Mouse (Mus musculus): Measurements from ENCODE around the gene Kcnrg.

The Kcnrg gene

DNA sequence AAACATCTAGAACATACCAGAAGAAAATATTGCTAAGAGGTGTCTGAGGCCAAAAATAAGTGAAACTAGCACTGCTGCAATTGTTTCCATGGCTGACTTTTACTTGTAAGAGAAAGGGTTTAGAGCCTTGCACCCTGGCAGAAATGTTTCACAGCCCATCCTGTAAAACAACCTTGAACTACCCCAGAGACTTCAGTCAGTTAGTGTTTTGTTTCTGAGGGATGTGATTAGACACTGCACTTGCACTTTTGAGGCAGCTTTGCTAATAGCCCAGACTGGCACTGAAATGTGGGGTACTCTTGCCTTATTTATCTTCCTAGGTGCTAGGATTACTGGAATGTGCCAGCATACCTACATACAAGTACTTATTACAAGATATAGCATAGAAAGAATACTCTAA lies 28.7 kb downstream of the Kcnrg start:
- intact Hi-C loops (cut with DNase I): loop anchor here (5.0 kb wide), 1 partner anchor 34 kb away; no protein-coding TSS in a partner anchor

DNA sequence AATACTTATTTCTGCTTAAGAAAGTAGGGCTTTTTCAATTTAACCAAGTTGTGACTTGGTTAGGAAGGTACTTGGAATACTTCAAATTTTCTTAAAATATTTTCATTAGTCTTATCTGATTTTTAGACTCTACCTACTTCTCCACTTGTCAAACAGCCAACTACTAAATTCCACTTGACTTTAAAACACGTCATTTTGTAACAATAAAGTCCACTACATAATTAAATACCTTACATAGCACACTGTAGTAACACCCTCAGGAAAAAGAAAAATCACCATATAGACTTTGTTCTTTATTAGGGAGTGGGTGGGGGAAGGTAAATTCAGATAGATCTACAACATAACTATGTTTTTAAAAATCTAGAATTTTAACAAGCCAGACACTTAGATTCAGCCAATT lies 35.4 kb downstream of the Kcnrg start:
- intact Hi-C loops (cut with DNase I): no loop called here

DNA sequence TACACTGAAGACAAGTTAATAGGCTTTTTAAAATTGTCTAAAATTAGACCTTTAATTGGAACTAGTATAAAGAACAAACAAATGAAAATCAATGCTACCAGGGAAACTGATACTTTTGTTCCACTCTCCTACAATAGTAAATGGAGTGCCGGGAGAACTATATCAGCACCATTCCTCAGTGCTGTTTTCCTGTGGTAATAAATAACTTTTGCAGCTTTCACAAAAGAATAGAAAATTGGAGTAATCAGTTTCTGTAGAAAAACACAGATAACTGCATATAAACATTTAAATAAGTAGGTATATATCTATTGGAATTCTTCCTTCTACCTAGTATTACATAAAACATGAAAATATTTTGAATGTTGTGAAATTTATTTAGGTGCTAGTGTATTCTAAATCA lies 38.3 kb downstream of the Kcnrg start:
- intact Hi-C loops (cut with DNase I): loop anchor here (5.0 kb wide), 1 partner anchor 73 kb away; no protein-coding TSS in a partner anchor

DNA sequence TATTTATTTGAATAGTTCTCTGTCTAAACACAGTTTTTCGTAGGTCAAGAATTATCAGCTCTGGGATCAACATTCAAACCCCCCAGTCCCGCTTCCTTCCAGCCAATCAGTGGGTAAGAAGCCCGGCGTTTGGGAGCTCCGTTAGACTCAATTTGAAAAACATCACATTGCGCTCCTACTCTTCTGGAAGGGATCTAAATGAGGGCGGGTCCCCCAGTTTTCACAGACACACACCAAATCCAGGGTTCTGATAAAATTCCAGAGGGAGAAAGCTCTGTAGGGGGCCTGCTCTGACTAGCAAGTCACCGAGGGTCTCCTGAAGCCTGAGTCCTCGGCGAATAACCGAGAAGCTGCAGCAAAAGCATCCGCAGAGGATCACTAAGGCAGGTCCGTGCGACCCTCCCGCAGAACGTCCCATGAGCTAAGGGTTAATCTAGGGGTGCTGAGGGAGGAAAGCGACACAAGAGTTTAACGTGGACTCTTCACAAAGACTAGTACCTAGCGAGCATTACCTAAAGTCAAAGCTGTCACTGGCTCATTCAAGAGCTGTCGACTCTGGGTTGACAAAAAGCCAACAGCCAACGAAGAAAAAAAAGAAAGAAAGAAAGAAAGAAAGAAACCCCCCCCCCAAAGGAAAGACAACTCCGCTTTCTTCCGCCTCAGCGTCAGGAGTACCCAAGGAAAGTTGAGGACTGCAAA lies 40.1 kb downstream of the Kcnrg start:
- intact Hi-C loops (cut with DNase I): loop anchor here (5.0 kb wide), 1 partner anchor 75 kb away; no protein-coding TSS in a partner anchor

DNA sequence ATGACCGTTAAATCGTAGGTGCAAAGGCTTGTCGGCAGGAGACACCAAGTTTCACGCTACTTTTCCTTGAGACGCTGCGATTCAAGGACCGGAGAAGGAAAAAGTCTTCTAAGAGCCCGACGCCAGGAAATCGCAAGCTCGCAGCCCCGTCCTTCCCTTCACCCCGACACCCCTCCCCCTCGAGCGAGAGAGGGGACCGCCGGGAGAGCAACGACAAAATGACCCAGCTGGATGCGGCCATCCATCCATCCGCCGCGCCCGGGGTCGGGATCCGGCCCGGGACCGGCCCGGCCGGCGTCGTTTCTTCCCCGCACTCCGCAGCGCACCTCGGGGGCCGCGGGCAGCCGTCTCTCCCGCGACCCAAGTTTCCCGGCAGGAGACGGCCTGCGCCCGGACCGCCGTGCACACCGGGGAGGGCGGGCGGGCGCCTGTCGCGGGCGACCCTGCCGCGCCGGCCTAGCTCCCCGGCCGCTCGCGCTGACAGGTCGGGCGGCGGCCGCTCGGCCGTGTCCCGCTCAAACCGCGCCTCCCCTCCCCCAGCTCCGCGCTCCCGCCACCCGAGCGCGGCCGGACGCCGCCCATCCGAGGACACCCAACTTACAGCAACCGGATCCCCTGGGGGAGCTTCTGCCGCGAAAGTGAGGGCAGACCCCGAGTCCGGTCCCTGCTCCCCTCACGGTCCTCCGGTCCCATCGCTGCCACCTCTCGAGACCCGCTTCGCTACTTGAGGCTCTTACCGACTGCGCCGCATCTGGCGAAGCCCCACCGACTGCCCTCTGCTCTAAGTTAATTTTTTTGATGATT lies 40.8 kb downstream of the Kcnrg start:
- intact Hi-C loops (cut with DNase I): loop anchor here (2.0 to 5.0 kb wide), 2 partner anchors 35 to 76 kb away; no protein-coding TSS in a partner anchor

DNA sequence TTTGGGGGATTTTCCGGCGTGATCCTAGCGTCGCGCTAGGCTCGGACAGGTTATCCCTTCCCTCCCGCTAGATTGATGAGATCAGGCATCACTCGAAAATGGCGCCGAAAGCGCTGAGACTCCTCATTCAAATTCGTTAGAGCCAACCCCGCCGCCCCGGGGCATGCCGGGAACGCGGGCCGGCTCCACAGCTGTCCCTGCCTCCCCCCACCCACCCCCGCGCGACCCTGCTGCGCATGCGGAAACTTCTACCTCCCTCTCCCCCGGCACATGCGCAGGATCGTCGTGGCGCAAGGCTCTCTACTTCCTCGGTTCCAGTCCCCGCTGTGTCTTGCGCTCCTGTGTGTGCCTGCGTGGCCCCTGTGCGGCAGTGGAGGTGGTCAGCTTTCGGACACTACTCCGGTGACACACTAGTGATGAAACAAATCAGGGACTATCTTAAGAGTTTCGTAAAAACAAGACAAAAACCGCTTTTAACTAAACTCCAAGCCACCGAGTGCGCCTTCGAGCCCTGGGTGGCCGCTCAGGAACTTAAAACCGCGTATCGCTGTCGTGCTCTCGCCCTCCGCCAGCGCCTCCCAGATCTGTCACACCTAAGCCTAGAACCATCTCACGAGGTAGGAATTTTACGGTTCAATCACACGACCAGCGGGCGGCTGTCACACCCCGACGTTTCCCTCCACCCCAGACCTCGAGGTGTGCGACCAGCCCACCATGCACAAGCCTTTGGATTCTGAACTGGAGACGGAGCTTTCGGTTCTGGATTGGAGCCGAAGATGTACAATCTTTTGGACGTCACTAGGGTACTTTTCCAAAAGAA lies 41.6 kb downstream of the Kcnrg start:
- intact Hi-C loops (cut with DNase I): loop anchor here (2.0 to 5.0 kb wide), 2 partner anchors 34 to 77 kb away; no protein-coding TSS in a partner anchor

DNA sequence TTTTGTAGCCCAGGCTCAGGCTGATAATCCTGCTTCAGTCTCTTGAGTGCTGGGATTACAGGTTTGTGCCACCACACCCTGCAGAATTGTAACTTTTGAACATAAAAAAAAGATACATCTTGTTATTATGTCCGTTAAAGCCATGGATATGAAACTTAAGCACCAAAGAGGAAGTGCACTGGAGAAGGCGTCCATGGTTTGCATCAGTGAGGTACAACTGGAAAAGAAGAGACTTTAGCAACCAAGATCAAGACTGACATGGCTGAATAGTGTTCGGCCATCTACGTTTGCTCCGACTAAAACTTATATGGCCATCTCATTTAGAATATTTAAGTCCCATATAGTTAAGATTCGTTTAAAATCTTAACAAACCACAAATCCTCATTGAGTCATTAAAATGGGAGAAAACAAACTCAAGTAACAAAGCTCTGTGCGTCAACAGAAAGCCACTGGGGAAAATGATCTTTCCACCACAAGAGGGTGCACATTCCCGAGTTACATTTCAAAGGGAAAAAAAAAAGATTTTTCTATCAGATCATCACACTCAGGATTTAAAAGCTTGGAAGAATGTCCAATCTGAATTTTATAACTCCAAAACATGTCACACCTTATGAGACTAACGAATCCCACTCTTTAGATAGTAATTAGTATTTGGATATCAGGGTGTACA lies 43.2 kb downstream of the Kcnrg start:
- intact Hi-C loops (cut with DNase I): loop anchor here (2.0 to 10.0 kb wide), 3 partner anchors 392 to 804 kb away; partner anchors contain the start of gene Gucy1b2

DNA sequence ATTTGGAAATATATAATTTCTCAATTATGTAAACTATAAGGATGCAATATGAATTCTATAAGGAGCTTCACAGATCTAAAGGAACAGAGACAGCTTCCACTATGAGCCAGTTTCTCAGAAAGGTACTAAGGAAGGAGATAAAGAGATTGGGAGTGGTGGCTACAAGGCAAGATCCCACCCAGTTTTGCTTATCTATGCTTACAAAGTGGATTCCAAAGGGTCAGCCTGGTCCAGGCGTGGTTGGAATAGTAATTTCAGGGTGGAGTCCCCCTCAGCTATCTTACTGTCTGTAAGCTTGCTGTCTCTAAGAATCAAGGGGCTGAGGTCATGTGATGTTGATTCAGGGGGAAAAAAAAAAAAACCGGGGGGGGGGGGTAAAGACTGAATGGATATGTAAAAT lies 49.2 kb downstream of the Kcnrg start:
- intact Hi-C loops (cut with DNase I): loop anchor here (10.0 kb wide), 1 partner anchor 798 kb away; the partner anchor contains the start of gene Gucy1b2

DNA sequence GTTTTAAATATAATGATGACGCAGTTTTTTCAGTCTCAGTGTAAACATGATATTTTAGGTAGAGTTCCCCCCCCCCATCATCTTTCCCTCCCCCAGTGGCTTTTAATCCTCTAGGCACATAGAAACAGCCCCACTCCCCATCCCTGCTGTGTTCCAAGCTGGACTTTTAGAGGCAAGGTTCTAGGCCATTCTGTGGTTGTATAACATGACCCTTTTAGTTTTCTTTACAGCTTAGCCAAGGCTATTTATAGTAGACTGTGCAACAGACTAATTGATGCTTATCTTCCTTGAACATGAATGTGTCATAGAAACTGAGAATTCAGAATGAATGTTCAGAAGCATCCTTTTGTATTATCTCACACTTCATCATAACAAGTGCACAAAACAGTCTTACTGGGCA lies 54.2 kb downstream of the Kcnrg start:
- intact Hi-C loops (cut with DNase I): no loop called here

DNA sequence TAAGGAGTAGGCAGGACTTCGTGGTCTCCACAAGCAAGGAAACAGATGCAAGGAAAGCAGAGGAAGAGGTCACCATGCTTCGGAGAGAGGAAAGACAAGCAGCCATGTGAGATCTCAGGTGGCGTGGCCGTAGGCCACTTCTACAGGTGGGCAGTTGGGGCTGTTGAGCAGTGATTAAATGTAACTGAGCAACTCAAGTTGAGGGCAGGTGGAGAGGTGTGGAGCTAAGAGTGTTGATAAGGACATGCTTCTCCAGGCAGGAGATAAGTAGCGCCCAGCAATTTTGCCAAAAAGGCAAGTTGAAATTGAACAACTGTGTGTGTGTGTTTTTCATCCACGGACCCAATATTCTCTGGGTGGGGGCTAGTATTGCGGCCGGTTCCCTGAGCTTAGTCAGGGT lies 55.0 kb downstream of the Kcnrg start:
- intact Hi-C loops (cut with DNase I): no loop called here

Small RNA genes within 50 kb of the gene (microRNA-seq; reads per million reads assigned to microRNA genes)
- gene Mir15a (1,429 to 3,026 reads per million in 2 experiments), gene Mir16-1 (712 to 2,276 reads per million in 2 experiments)

All from adrenal gland (tissue).